Mouse (Mus musculus): ENCODE measurements around the gene Gm21258. TPM values are rescaled to one million over a fixed set of nuclear protein-coding genes. Genes with fewer than 3 reads are reported as not detected.
"Not testable (repeated sequence)": the region's sequence is repeated elsewhere in the genome, so short reads cannot be mapped to it uniquely, and the experiment has no call there.

The Gm21258 gene
- not detected in 2 replicates for polyA plus RNA-seq (2012; rRNA removed)
- polyA plus RNA-seq (2014; fragmentation: Nextera tagmentation; extraction: Ambion mirVana): not detected in 2 replicates

DNA sequence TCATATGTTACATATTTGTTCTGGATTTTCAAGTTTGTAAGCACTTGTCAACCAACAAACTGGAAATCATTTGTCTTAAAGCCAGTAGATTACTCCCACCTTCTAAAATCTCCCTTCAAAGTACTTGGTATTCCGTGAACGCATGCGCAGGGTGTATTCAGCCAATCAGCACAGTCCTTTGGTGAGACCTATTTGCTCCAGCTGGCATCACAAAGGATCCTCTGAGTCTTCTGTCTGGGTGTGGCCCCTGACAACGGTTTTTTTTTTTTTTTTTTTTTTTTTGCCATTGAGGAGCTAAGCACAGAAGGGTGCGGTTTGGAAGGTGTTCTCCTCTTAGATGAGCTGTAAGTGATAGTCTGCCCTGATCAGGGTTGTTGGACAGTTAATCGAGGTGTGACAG is at the start of gene Gm21258:
Gene Gm21258 (plus strand): TSS at position 301 of the 400 bp plus-strand sequence.
- not testable (repeated sequence) for ATAC-seq (ENCODE audit: low FRiP score, low read depth); H3K27me3 ChIP-seq (ENCODE audit: control insufficient read depth, insufficient read depth, low read length); H3K4me3 ChIP-seq (replicated peaks; ENCODE audit: low read length); H3K9ac ChIP-seq (ENCODE audit: low read depth, low read length, severe bottlenecking); H3K9me3 ChIP-seq (ENCODE audit: control insufficient read depth, low read length); H3K27ac ChIP-seq (replicated peaks; ENCODE audit: low read depth, low read length); H3K4me1 ChIP-seq (ENCODE audit: control insufficient read depth, insufficient read depth, low read length); H3K4me2 ChIP-seq (replicated peaks; ENCODE audit: low read depth, low read length, severe bottlenecking); H3K36me3 ChIP-seq (ENCODE audit: control insufficient read depth, insufficient read depth, low read length); DNase-seq (ENCODE audit: low spot score)
- WGBS: no CpG with 5 or more reads among the region's 6 CpGs
